Mouse (Mus musculus): ENCODE measurements around the gene Tsc22d3. TPM values are rescaled to one million over a fixed set of nuclear protein-coding genes. Genes with fewer than 3 reads are reported as not detected.

Gene Tsc22d3
- polyA plus RNA-seq, 1 experiment from 2014 or later, result 34.2 TPM

GRCm38 (mm10) chrX:140490203-140490602, 110.3 kb downstream of the Tsc22d3 start:
- no peak for ATAC-seq
- H3K9ac ChIP-seq (replicated peaks), result no peak overlapping the region
- no peak overlapping the region for H3K4me3 ChIP-seq (ENCODE audit: low read depth, low read length)
- no peak overlapping the region for H3K27ac ChIP-seq (ENCODE audit: low read depth)
- H3K36me3 ChIP-seq (replicated peaks; ENCODE audit: insufficient read depth, low read length), result no peaks in the 10 kb centered on the region
- peaks cover 8% of the 10 kb centered on the region for H3K4me1 ChIP-seq (ENCODE audit: insufficient read depth)
- H3K9me3 ChIP-seq (ENCODE audit: low read length), result no peaks in the 10 kb centered on the region
- DNase-seq, result no peak
- H3K4me2 ChIP-seq (ENCODE audit: low read depth, low read length), result no peak overlapping the region
- 0 out of 2 replicates have a peak, but pooled peaks cover 5% of the 10 kb centered on the region for H3K27me3 ChIP-seq (ENCODE audit: insufficient read depth, low read length)
- WGBS (ENCODE audit: insufficient replicate concordance), result 66% methylated on average over 3 of the region's 3 CpGs
- TF ChIP-seq EP300 (IDR thresholded peaks at IDR 0.05; ENCODE audit: low read depth) (no peak), CTCF (IDR thresholded peaks at IDR 0.05; ENCODE audit: low read depth) (no peak)

Other genes with a start within 250 kb of the Tsc22d3 start
- 19.2 and 20.2 TPM in 2 replicates for gene Prps1, start 144.0 kb downstream of the Tsc22d3 start, polyA plus RNA-seq (2015; fragmentation: Nextera tagmentation; extraction: Ambion mirVana)
- gene Mid2, start 63.9 kb upstream of the Tsc22d3 start, polyA plus RNA-seq (2015; fragmentation: Nextera tagmentation; extraction: Ambion mirVana), result 0.39 and 0.45 TPM in 2 replicates
- not detected in 2 replicates for gene Tex13b, start 212.8 kb upstream of the Tsc22d3 start, polyA plus RNA-seq (2015; fragmentation: Nextera tagmentation; extraction: Ambion mirVana)

Data from liver, postnatal 0 days (tissue).